ENCODE assay signal across 1 mouse cellular context in genomic region chr3:88440500-88441381, GRCm38 (mm10).
TF ChIP-seq lines count a peak whose summit lies in the region.

No protein-coding gene starts in this region.

TF ChIP-seq in MEL, 35 proteins besides CTCF, POLR2A, EP300 and RAD21 (continued from another document):
- TF ChIP-seq MEF2A (IDR thresholded peaks at IDR 0.05; ENCODE audit: extremely low read depth, insufficient replicate concordance, low read depth, low read length, poor library complexity, severe bottlenecking) (no peak), E2F4 (IDR thresholded peaks at IDR 0.05; ENCODE audit: borderline replicate concordance, low read depth, low read length) (no peak), RCOR1 (IDR thresholded peaks at IDR 0.05; ENCODE audit: low read depth, low read length) (no peak)
